Mouse (Mus musculus) intestine, postnatal 0 days (tissue): ENCODE data around the gene Erbb2. TPM values are rescaled to one million over a fixed set of nuclear protein-coding genes. Genes with fewer than 3 reads are reported as not detected.

Source experiments
- ATAC-seq: fragments of 200-750 bp; cut with Nextera tagmentation; 2 replicates; pipeline ENCODE4 v1.8.0; 2017; ENCODE audit warnings: mild to moderate bottlenecking, moderate TSS enrichment, moderate library complexity
- H3K27ac ChIP-seq: fragments of 300-500 bp; sonication (generic); 2 replicates; pipeline ENCODE4 v1.5.1; 2014; ENCODE audit warnings: mild to moderate bottlenecking, low read depth, low read length, moderate library complexity
- H3K27me3 ChIP-seq: fragments of 300-500 bp; sonication (generic); replicated peaks from 2 replicates; pipeline ENCODE4 v1.6.1; 2014; ENCODE audit warnings: low read length, mixed read lengths; ENCODE audit not compliant: control insufficient read depth, insufficient read depth
- H3K36me3 ChIP-seq: fragments of 300-500 bp; sonication (generic); 2 replicates; pipeline ENCODE4 v1.6.1; 2014; ENCODE audit warnings: mild to moderate bottlenecking, moderate library complexity; ENCODE audit not compliant: control insufficient read depth, insufficient read depth
- H3K4me1 ChIP-seq: fragments of 300-500 bp; sonication (generic); replicated peaks from 2 replicates; pipeline ENCODE4 v1.6.1; 2014; ENCODE audit warnings: antibody characterized with exemption, low read length, mixed read lengths; ENCODE audit not compliant: control insufficient read depth, insufficient read depth
- H3K4me2 ChIP-seq: fragments of 300-500 bp; sonication (generic); replicated peaks from 2 replicates; pipeline ENCODE4 v1.6.1; 2014; ENCODE audit warnings: low read depth, mild to moderate bottlenecking, moderate library complexity
- H3K4me3 ChIP-seq: fragments of 300-500 bp; sonication (generic); 2 replicates; pipeline ENCODE4 v1.5.1; 2014; ENCODE audit warnings: low read depth, low read length
- H3K9ac ChIP-seq: fragments of 300-500 bp; sonication (generic); 2 replicates; pipeline ENCODE4 v1.6.1; 2014; ENCODE audit warnings: mild to moderate bottlenecking, low read depth, low read length
- H3K9me3 ChIP-seq: fragments of 300-500 bp; sonication (generic); 2 replicates; pipeline ENCODE4 v1.6.1; 2016; ENCODE audit warnings: mixed run types; ENCODE audit not compliant: control insufficient read depth
- CTCF ChIP-seq: sonication (generic); IDR thresholded peaks from 2 replicates; pipeline ENCODE4 v1.5.1; 2016; ENCODE audit warnings: low read depth, mild to moderate bottlenecking, control low read depth, antibody characterized with exemption, moderate library complexity
- WGBS: fragments of 180-500 bp; shearing (Covaris S2); extraction: QIAGEN DNeasy Blood & Tissue Kit; methylation state at CpG from one replicate; pipeline ENCODE4 v1.1.7; 2014; 5-methylcytosine and 5-hydroxymethylcytosine counted together
- polyA plus RNA-seq: library from polyadenylated mRNA; unstranded; fragments of >200 nt; fragmentation: Nextera tagmentation; extraction: Ambion mirVana; gene quantifications from 2 replicates; pipeline ENCODE4 v1.2.1, GENCODE M21; 2015

Erbb2 gene
- polyA plus RNA-seq, 1 experiment from 2014 or later, result 19.4 TPM

- H3K36me3 ChIP-seq, result peaks cover 27% of the 10 kb centered on the region
- H3K27ac ChIP-seq, result no peak overlapping the region
- no peaks in the 10 kb centered on the region for H3K27me3 ChIP-seq
- WGBS, result 59% methylated on average over 1 of the region's 1 CpGs
- H3K4me1 ChIP-seq, result peaks cover 10% of the 10 kb centered on the region; the same call in 1 of the 2 replicates
- no peak overlapping the region for H3K4me2 ChIP-seq
- no peak for ATAC-seq
- TF ChIP-seq CTCF, result no peak
- no peak overlapping the region for H3K4me3 ChIP-seq
- no peaks in the 10 kb centered on the region for H3K9me3 ChIP-seq
- no peak overlapping the region for H3K9ac ChIP-seq
These were observed 4.8 kb downstream of the Erbb2 start for GRCm38 (mm10) chr11:98417074-98417473.

GRCm38 (mm10) chr11:98418273-98418672 lies 6.0 kb downstream of the Erbb2 start:
- H3K4me1 ChIP-seq, result peaks cover 10% of the 10 kb centered on the region; the same call in 1 of the 2 replicates
- H3K9ac ChIP-seq, result no peak overlapping the region
- ATAC-seq, result no peak
- no peaks in the 10 kb centered on the region for H3K9me3 ChIP-seq
- 57% methylated on average over 6 of the region's 6 CpGs for WGBS
- no peak overlapping the region for H3K4me2 ChIP-seq
- no peak for TF ChIP-seq CTCF
- H3K36me3 ChIP-seq, result peaks cover 39% of the 10 kb centered on the region
- 0 out of 2 replicates have a peak overlapping the region, but pooled peaks have one; percentile 2 for H3K27ac ChIP-seq
- H3K27me3 ChIP-seq, result no peaks in the 10 kb centered on the region
- H3K4me3 ChIP-seq, result no peak overlapping the region

GRCm38 (mm10) chr11:98418939-98419547 lies 6.8 kb downstream of the Erbb2 start:
- Histone ChIP-seq H3K4me3 (no peak overlapping the region), H3K4me2 (no peak overlapping the region), H3K9me3 (no peaks in the 10 kb centered on the region), H3K9ac (no peak overlapping the region), H3K27me3 (no peaks in the 10 kb centered on the region), H3K36me3 (peaks cover 46% of the 10 kb centered on the region), H3K4me1 (peaks cover 10% of the 10 kb centered on the region; the same call in 1 of the 2 replicates), H3K27ac (no peak overlapping the region)
- 66% methylated on average over 10 of the region's 10 CpGs for WGBS
- 0 out of 2 replicates have a peak, but pooled peaks have one; percentile 20 for TF ChIP-seq CTCF
- no peak for ATAC-seq

GRCm38 (mm10) chr11:98426592-98426991 lies 14.3 kb downstream of the Erbb2 start:
- peak overlapping the region; percentile 32; the same call in 1 of the 2 replicates for H3K4me2 ChIP-seq
- TF ChIP-seq CTCF, result no peak
- peaks cover 96% of the 10 kb centered on the region for H3K36me3 ChIP-seq
- ATAC-seq, result peak; percentile 58
- no peaks in the 10 kb centered on the region for H3K27me3 ChIP-seq
- H3K9me3 ChIP-seq, result no peaks in the 10 kb centered on the region
- peak overlapping the region; percentile 73 for H3K27ac ChIP-seq
- 49% methylated on average over 7 of the region's 7 CpGs for WGBS
- no peak overlapping the region for H3K9ac ChIP-seq
- H3K4me3 ChIP-seq, result no peak overlapping the region
- H3K4me1 ChIP-seq, result 0 out of 2 replicates have a peak, but pooled peaks cover 5% of the 10 kb centered on the region

GRCm38 (mm10) chr11:98428436-98428835 lies 16.2 kb downstream of the Erbb2 start:
- TF ChIP-seq CTCF, result no peak
- Histone ChIP-seq H3K27ac (0 out of 2 replicates have a peak overlapping the region, but pooled peaks have one; percentile 24), H3K4me3 (no peak overlapping the region), H3K4me1 (0 out of 2 replicates have a peak, but pooled peaks cover 5% of the 10 kb centered on the region), H3K9me3 (no peaks in the 10 kb centered on the region), H3K36me3 (peaks cover 93% of the 10 kb centered on the region), H3K27me3 (no peaks in the 10 kb centered on the region), H3K4me2 (peak overlapping the region; percentile 18; the same call in 1 of the 2 replicates), H3K9ac (no peak overlapping the region)
- peak; percentile 77 for ATAC-seq
- 26% methylated on average over 5 of the region's 5 CpGs for WGBS

- 0 out of 2 replicates have a peak, but pooled peaks cover 1% of the 10 kb centered on the region for H3K4me1 ChIP-seq
- H3K27ac ChIP-seq, result no peak overlapping the region
- 83% methylated on average over 9 of the region's 9 CpGs for WGBS
- no peak overlapping the region for H3K9ac ChIP-seq
- peaks cover 96% of the 10 kb centered on the region for H3K36me3 ChIP-seq
- no peak overlapping the region for H3K4me3 ChIP-seq
- no peaks in the 10 kb centered on the region for H3K9me3 ChIP-seq
- no peak for ATAC-seq
- no peak for TF ChIP-seq CTCF
- no peaks in the 10 kb centered on the region for H3K27me3 ChIP-seq
- H3K4me2 ChIP-seq, result no peak overlapping the region
These were observed 19.7 kb downstream of the Erbb2 start for GRCm38 (mm10) chr11:98431743-98432502.
